Mouse (Mus musculus) heart, embryonic 14.5 days (tissue): ENCODE results near the gene Actr10. TPM values are rescaled to one million over a fixed set of nuclear protein-coding genes. Genes with fewer than 3 reads are reported as not detected.
A peak's percentile ranks its signal among the peaks of the same experiment; 100 is the strongest.

Source experiments
- ATAC-seq: fragments of 200-750 bp; cut with Nextera tagmentation; 2 replicates; pipeline ENCODE4 v1.8.0; 2017; ENCODE audit warnings: low read depth, moderate TSS enrichment; ENCODE audit not compliant: insufficient number of reproducible peaks, insufficient read depth, low FRiP score
- H3K27ac ChIP-seq, 2 experiments: fragments of 200-500 bp in 1 of 2; fragments of 300-500 bp in 1 of 2; sonication (generic) in 1 of 2; replicated peaks in 1 of 2; 2 replicates each; pipeline ENCODE4 v1.5.1; 2012 to 2014; ENCODE audit warnings: low read depth in 2 of 2, low read length in 2 of 2, control low read depth in 1 of 2, mild to moderate bottlenecking in 1 of 2, mixed read lengths in 1 of 2; ENCODE audit not compliant: control insufficient read depth in 1 of 2, insufficient read depth in 1 of 2
- H3K27me3 ChIP-seq: fragments of 300-500 bp; sonication (generic); 2 replicates; pipeline ENCODE4 v1.6.1; 2014; ENCODE audit warnings: mild to moderate bottlenecking, low read length, control low read depth; ENCODE audit not compliant: control insufficient read depth, insufficient read depth
- H3K36me3 ChIP-seq: fragments of 300-500 bp; sonication (generic); 2 replicates; pipeline ENCODE4 v1.6.1; 2014; ENCODE audit warnings: mild to moderate bottlenecking, control low read depth, low read length, mixed read lengths; ENCODE audit not compliant: control insufficient read depth, insufficient read depth
- H3K4me1 ChIP-seq, 2 experiments: fragments of 200-500 bp in 1 of 2; fragments of 300-500 bp in 1 of 2; sonication (generic) in 1 of 2; 2 replicates each; pipeline ENCODE4 v1.6.1; 2012 to 2014; ENCODE audit warnings: low read length in 2 of 2, control low read depth in 1 of 2, mixed read lengths in 1 of 2; ENCODE audit not compliant: control insufficient read depth in 2 of 2, insufficient read depth in 2 of 2
- H3K4me2 ChIP-seq: fragments of 300-500 bp; sonication (generic); 2 replicates; pipeline ENCODE4 v1.6.1; 2014; ENCODE audit warnings: mild to moderate bottlenecking, low read length
- H3K4me3 ChIP-seq, 2 experiments: fragments of 200-500 bp in 1 of 2; fragments of 300-500 bp in 1 of 2; sonication (generic) in 1 of 2; 2 replicates each; pipeline ENCODE4 v1.5.1; 2012 to 2014; ENCODE audit warnings: low read length in 2 of 2, mild to moderate bottlenecking in 2 of 2, control low read depth in 1 of 2, low read depth in 1 of 2, moderate library complexity in 1 of 2; ENCODE audit not compliant: control insufficient read depth in 1 of 2, insufficient read depth in 1 of 2
- H3K9ac ChIP-seq: fragments of 300-500 bp; sonication (generic); 2 replicates; pipeline ENCODE4 v1.6.1; 2014; ENCODE audit warnings: mild to moderate bottlenecking, low read length
- H3K9me3 ChIP-seq: fragments of 300-500 bp; sonication (generic); 2 replicates; pipeline ENCODE4 v1.6.1; 2016; ENCODE audit warnings: low read length, control low read depth; ENCODE audit not compliant: control insufficient read depth
- WGBS: fragments of 180-500 bp; shearing (Covaris S2); extraction: QIAGEN DNeasy Blood & Tissue Kit; methylation state at CpG from one replicate; pipeline ENCODE4 v1.1.7; 2014; 5-methylcytosine and 5-hydroxymethylcytosine counted together
- polyA plus RNA-seq: library from polyadenylated mRNA; unstranded; fragments of >200 nt; fragmentation: Nextera tagmentation; extraction: Ambion mirVana; gene quantifications from 2 replicates; pipeline ENCODE4 v1.2.1, GENCODE M21; 2014

Gene Actr10
- 208 and 222 TPM in 2 replicates for polyA plus RNA-seq

DNA sequence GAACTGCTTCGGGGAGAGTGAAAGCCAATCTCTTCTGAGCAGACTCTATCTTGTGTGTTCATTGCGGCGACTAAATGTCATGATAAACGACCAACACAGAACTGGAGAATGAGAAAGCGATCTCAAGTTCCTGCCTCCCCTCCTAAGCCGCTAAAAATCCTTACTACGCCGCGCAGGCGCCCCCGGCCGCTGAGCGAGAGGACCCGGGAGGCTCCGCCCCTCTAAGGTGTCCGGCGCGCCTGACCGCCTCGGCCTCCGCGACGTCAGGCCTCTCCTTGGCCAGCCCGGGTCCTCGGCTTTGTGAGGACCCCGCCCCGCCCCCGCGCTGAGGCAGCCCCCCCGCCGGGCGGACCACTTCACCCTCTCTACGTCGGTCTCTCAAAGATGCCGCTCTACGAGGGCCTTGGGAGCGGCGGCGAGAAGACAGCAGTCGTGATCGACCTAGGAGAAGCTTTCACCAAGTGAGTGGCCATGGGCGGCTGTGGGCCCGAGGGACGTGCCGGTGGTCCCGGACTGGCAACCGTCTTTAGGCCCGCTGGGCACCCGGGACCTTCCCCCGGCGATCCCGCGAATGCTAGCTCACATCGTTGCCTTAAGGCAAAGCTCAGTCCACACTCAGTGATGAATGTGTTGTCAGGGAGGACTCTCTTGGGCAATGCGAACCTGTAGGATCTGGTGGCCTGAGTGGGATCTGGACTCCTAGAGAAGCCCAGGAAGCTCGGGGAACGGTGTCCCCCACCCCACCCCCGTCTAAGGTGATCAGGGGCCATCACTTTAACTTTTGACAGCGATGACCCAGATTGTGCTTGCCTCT, at the start of gene Actr10:
TSS of gene Actr10 (plus strand) at position 287 of the 814 bp plus-strand sequence.
- H3K36me3 ChIP-seq, result peaks cover 23% of the 10 kb centered on the region
- peaks cover 2 to 4% of the 10 kb centered on the region in 2 experiments; a peak in 2 of 4 replicates for H3K4me1 ChIP-seq
- H3K4me3 ChIP-seq, result peak within 1 kb of the TSS; percentile 83 to 97
- peak; percentile 95 for ATAC-seq
- H3K4me2 ChIP-seq, result peak within 1 kb of the TSS; percentile 73
- WGBS, result under 1% methylated on average over 59 of the region's 59 CpGs
- peak within 1 kb of the TSS; percentile 96 for H3K9ac ChIP-seq
- no peaks in the 10 kb centered on the region for H3K27me3 ChIP-seq
- H3K9me3 ChIP-seq, result 0 out of 2 replicates have a peak, but pooled peaks cover under 1% of the 10 kb centered on the region
- peak within 1 kb of the TSS; percentile 91 to 99 for H3K27ac ChIP-seq

DNA sequence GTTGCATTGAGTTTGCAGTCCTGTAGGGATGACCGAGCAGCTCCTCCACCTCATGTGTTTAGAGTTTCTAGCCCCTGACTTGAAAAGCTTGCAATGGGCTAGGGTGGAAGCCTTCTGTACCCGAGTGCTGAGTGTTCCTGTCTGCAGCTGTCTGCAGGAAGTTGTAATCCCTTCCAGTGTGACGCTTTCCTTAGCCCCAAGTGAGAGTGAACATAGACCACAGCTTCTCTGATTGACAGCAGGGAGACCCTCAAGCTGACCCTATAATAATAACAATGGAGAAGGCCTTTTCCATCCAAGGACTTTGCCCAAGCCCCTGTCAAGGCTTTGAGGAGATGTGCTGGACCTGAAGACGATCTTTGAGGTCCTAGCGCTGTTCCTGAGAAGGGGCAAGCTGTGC, 47.3 kb upstream of the Actr10 start:
- no peak for ATAC-seq
- no peak overlapping the region for H3K9ac ChIP-seq
- no peak overlapping the region for H3K4me2 ChIP-seq
- no peak overlapping the region for H3K4me3 ChIP-seq
- no peaks in the 10 kb centered on the region for H3K9me3 ChIP-seq
- H3K27ac ChIP-seq, result no peak overlapping the region
- H3K27me3 ChIP-seq, result no peaks in the 10 kb centered on the region
- no peaks in the 10 kb centered on the region for H3K4me1 ChIP-seq
- WGBS, result 73% methylated on average over 5 of the region's 5 CpGs
- peaks cover 92% of the 10 kb centered on the region for H3K36me3 ChIP-seq

DNA sequence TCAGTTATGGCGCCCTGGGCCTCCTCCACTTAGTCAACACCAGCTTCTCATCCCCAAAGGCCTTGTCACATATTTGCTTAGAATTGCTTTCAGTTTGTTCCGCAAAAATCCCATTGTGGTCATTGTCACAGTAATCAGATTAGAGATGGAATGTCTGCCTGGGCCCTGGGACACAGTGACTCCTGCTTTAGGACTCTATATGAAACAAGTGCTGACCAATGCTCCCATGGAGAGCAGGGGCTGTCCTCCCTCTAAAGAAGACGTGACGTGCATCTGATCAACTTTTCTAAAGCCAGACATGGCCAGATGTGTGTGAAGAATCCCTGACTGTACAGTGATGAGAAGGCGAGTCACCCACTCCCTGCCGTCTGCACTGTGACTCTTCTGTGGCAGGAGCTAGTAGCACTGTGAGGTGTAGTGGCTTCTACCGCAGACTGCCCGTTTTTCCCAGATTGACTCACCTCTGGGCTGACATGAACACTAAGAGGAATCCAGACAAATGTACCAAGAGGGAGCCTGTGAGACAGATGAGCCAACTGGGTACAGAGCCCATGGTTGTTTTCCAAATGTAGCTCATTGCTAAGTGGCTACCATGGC, 46.7 kb upstream of the Actr10 start:
- Histone ChIP-seq H3K4me3 (no peak overlapping the region), H3K4me1 (no peaks in the 10 kb centered on the region), H3K36me3 (peaks cover 91% of the 10 kb centered on the region), H3K9me3 (no peaks in the 10 kb centered on the region), H3K27me3 (no peaks in the 10 kb centered on the region), H3K27ac (no peak overlapping the region), H3K9ac (no peak overlapping the region), H3K4me2 (no peak overlapping the region)
- 84% methylated on average over 8 of the region's 8 CpGs for WGBS
- ATAC-seq, result no peak

DNA sequence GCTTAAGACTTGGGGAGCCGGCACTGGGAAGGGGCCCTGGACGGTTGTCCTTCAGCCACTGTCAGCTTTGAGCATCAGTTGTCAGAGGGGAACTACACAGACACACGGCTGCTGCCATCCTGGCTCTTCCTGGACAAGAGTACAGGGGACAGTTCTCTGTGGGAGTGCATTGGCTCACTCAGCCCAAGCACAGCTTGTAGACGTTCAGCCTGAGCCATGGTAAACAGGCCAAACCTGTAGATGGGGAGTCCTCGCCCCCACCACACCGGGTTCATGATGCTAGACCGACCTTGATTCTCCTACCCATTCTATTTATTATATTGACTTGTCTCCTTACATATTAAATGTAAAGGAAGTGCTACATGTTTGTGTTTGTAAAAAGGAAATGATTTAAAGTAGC, 42.4 kb upstream of the Actr10 start:
- Histone ChIP-seq H3K9me3 (no peaks in the 10 kb centered on the region), H3K4me3 (no peak overlapping the region), H3K9ac (no peak overlapping the region), H3K27ac (no peak overlapping the region), H3K4me2 (no peak overlapping the region), H3K27me3 (no peaks in the 10 kb centered on the region), H3K36me3 (peaks cover 97% of the 10 kb centered on the region), H3K4me1 (no peaks in the 10 kb centered on the region)
- no peak for ATAC-seq
- WGBS, result 82% methylated on average over 7 of the region's 7 CpGs

DNA sequence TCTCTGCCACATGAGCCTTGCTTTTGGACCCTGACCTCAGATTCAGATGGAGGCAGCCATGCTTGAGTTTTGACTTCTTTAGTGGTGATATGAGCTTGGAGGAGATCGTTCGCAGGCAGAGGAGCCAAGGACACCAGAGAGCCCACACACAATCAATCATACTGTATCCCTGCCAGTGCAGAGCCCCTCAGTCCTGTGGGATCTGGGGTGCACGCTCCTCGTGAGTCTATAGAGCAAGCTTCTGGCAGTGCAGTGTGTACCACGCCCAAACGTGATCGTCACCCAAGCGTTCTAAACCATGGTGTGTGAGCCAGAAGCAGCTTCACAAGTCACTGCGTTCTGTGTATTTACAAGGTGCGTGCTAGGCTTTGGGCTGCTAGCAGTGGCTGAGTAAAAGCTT, 41.6 kb upstream of the Actr10 start:
- H3K27me3 ChIP-seq, result no peaks in the 10 kb centered on the region
- no peak overlapping the region for H3K4me3 ChIP-seq
- H3K27ac ChIP-seq, result no peak overlapping the region
- no peak overlapping the region for H3K9ac ChIP-seq
- H3K4me2 ChIP-seq, result no peak overlapping the region
- ATAC-seq, result no peak
- H3K4me1 ChIP-seq, result no peaks in the 10 kb centered on the region
- peaks cover 94% of the 10 kb centered on the region for H3K36me3 ChIP-seq
- WGBS, result 90% methylated on average over 10 of the region's 10 CpGs
- H3K9me3 ChIP-seq, result no peaks in the 10 kb centered on the region

DNA sequence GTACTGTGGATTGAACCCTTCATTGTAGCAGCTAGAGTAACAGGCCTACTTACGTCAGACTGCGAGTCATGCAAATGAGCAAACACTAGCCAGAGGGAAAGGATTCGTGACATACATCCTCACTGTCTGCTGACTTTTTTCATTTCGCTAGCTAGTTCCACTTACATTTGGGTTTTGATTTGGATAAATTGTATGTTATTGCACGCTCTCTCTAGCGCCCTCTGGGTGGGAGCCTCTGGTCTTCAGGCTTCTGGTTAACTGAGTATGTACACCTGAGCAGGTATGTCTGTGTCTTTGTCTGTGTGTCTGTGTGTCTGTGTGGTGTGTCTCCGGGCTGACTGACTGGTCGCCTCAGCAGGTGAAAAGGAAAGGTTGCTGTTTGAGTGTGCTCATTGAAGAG, 40.2 kb upstream of the Actr10 start:
- H3K9me3 ChIP-seq, result no peaks in the 10 kb centered on the region
- no peak overlapping the region for H3K9ac ChIP-seq
- no peak overlapping the region for H3K4me2 ChIP-seq
- H3K36me3 ChIP-seq, result peaks cover 92% of the 10 kb centered on the region
- WGBS, result 88% methylated on average over 8 of the region's 8 CpGs
- ATAC-seq, result no peak
- no peaks in the 10 kb centered on the region for H3K27me3 ChIP-seq
- no peak overlapping the region for H3K4me3 ChIP-seq
- no peak overlapping the region for H3K27ac ChIP-seq
- H3K4me1 ChIP-seq, result no peaks in the 10 kb centered on the region

DNA sequence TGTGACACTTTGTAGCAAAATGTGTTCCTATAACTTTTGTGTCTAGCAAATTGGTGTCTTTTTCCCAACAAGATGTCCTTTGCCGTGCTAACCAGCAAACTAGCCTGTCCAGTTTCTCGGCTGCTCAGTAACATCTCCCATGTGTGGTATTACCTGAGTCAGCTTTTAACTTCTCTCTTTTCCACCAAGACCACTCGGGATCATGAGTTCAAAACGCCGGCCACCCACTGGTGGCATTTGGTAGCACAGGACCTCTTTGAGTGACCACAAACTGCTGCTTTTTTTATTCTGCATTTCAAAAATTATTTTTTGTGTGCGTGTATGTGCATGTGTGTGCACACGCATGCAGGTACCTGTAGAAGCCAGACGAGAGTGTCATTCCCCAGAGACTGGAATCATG, 39.2 kb upstream of the Actr10 start:
- no peak overlapping the region for H3K4me3 ChIP-seq
- no peak overlapping the region for H3K4me2 ChIP-seq
- 85% methylated on average over 8 of the region's 8 CpGs for WGBS
- H3K27ac ChIP-seq, result no peak overlapping the region
- no peak for ATAC-seq
- H3K4me1 ChIP-seq, result no peaks in the 10 kb centered on the region
- H3K36me3 ChIP-seq, result peaks cover 92% of the 10 kb centered on the region
- H3K9ac ChIP-seq, result no peak overlapping the region
- H3K9me3 ChIP-seq, result no peaks in the 10 kb centered on the region
- H3K27me3 ChIP-seq, result no peaks in the 10 kb centered on the region
